Mouse (Mus musculus) midbrain, embryonic 14.5 days (tissue): ENCODE results near the gene Ifng. TPM values are rescaled to one million over a fixed set of nuclear protein-coding genes. Genes with fewer than 3 reads are reported as not detected.
A peak's percentile ranks its signal among the peaks of the same experiment; 100 is the strongest.

ENCODE experiments used
- ATAC-seq: fragments of 200-750 bp; cut with Nextera tagmentation; 2 replicates; pipeline ENCODE4 v1.8.0; 2017; ENCODE audit warnings: moderate number of reproducible peaks, moderate library complexity; ENCODE audit not compliant: low FRiP score, low TSS enrichment
- DNase-seq: peaks from one replicate; pipeline ENCODE4 v3.0.0-alpha.2; 2015
- H3K27ac ChIP-seq: fragments of 300-500 bp; sonication (generic); replicated peaks from 2 replicates; pipeline ENCODE4 v1.5.1; 2014; ENCODE audit warnings: mild to moderate bottlenecking, low read depth, low read length, moderate library complexity
- H3K27me3 ChIP-seq: fragments of 300-500 bp; sonication (generic); 2 replicates; pipeline ENCODE4 v1.6.1; 2014; ENCODE audit warnings: low read length, control low read depth, mixed read lengths; ENCODE audit not compliant: control insufficient read depth, insufficient read depth
- H3K36me3 ChIP-seq: fragments of 300-500 bp; sonication (generic); 2 replicates; pipeline ENCODE4 v1.6.1; 2014; ENCODE audit warnings: low read length, control low read depth; ENCODE audit not compliant: control insufficient read depth, insufficient read depth
- H3K4me1 ChIP-seq: fragments of 300-500 bp; sonication (generic); 2 replicates; pipeline ENCODE4 v1.6.1; 2014; ENCODE audit warnings: mild to moderate bottlenecking, antibody characterized with exemption, low read length, control low read depth; ENCODE audit not compliant: control insufficient read depth, insufficient read depth
- H3K4me2 ChIP-seq: fragments of 300-500 bp; sonication (generic); 2 replicates; pipeline ENCODE4 v1.6.1; 2014; ENCODE audit warnings: mild to moderate bottlenecking, low read length, moderate library complexity
- H3K4me3 ChIP-seq: fragments of 300-500 bp; sonication (generic); replicated peaks from 2 replicates; pipeline ENCODE4 v1.5.1; 2014; ENCODE audit warnings: low read depth, low read length
- H3K9ac ChIP-seq: fragments of 300-500 bp; sonication (generic); replicated peaks from 2 replicates; pipeline ENCODE4 v1.6.1; 2014; ENCODE audit warnings: mild to moderate bottlenecking, low read length, moderate library complexity
- H3K9me3 ChIP-seq: fragments of 300-500 bp; sonication (generic); 2 replicates; pipeline ENCODE4 v1.6.1; 2016; ENCODE audit warnings: low read length, control low read depth, mixed read lengths; ENCODE audit not compliant: control insufficient read depth
- WGBS: fragments of 180-500 bp; shearing (Covaris S2); extraction: QIAGEN DNeasy Blood & Tissue Kit; methylation state at CpG from one replicate; pipeline ENCODE4 v1.1.7; 2014; 5-methylcytosine and 5-hydroxymethylcytosine counted together
- polyA plus RNA-seq: library from polyadenylated mRNA; unstranded; fragments of >200 nt; fragmentation: Nextera tagmentation; extraction: Ambion mirVana; gene quantifications from 2 replicates; pipeline ENCODE4 v1.2.1, GENCODE M21; 2014

Gene Ifng
- polyA plus RNA-seq: not detected in 2 replicates

DNA sequence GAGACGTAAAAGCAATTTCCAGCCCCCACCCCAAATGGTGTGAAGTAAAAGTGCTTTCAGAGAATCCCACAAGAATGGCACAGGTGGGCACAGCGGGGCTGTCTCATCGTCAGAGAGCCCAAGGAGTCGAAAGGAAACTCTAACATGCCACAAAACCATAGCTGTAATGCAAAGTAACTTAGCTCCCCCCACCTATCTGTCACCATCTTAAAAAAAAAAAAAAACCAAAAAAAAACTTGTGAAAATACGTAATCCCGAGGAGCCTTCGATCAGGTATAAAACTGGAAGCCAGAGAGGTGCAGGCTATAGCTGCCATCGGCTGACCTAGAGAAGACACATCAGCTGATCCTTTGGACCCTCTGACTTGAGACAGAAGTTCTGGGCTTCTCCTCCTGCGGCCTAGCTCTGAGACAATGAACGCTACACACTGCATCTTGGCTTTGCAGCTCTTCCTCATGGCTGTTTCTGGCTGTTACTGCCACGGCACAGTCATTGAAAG, at the start of gene Ifng:
Gene Ifng, plus strand, starts transcription at position 305 of the 499 bp plus-strand sequence.
- Histone ChIP-seq H3K4me1 (no peaks in the 10 kb centered on the region), H3K9ac (no peak within 1 kb of the TSS), H3K9me3 (no peaks in the 10 kb centered on the region), H3K27ac (no peak within 1 kb of the TSS), H3K4me3 (no peak within 1 kb of the TSS), H3K4me2 (no peak within 1 kb of the TSS), H3K36me3 (no peaks in the 10 kb centered on the region), H3K27me3 (no peaks in the 10 kb centered on the region)
- ATAC-seq (no peak), DNase-seq (no peak)
- WGBS: 94% methylated on average over 11 of the region's 11 CpGs

DNA sequence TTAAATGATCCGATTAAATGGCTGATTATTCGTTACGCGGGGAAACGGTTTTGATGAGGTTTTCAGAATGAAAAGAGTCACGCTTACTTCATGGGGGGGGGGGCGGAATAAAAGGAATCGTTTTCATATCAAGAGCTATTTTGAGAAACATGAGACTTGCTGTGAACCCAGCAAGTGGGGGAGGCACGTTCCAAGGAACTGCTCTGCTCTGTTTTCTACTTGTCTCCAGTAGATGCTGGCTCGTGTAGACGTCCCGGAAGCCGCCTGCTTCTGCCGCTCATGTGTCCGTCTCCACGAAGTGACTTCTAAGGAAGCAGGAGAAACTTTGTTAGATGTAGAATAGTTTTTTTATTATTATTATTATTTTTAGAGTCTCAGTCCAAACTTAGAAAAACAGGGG, 40.9 kb upstream of the Ifng start:
- H3K9me3 ChIP-seq: no peaks in the 10 kb centered on the region
- no peak overlapping the region for H3K4me3 ChIP-seq
- DNase-seq: no peak
- H3K4me2 ChIP-seq: no peak overlapping the region
- H3K36me3 ChIP-seq: no peaks in the 10 kb centered on the region
- H3K27ac ChIP-seq: no peak overlapping the region
- no peak for ATAC-seq
- H3K4me1 ChIP-seq: no peaks in the 10 kb centered on the region
- 79% methylated on average over 16 of the region's 16 CpGs for WGBS
- no peak overlapping the region for H3K9ac ChIP-seq
- no peaks in the 10 kb centered on the region for H3K27me3 ChIP-seq

DNA sequence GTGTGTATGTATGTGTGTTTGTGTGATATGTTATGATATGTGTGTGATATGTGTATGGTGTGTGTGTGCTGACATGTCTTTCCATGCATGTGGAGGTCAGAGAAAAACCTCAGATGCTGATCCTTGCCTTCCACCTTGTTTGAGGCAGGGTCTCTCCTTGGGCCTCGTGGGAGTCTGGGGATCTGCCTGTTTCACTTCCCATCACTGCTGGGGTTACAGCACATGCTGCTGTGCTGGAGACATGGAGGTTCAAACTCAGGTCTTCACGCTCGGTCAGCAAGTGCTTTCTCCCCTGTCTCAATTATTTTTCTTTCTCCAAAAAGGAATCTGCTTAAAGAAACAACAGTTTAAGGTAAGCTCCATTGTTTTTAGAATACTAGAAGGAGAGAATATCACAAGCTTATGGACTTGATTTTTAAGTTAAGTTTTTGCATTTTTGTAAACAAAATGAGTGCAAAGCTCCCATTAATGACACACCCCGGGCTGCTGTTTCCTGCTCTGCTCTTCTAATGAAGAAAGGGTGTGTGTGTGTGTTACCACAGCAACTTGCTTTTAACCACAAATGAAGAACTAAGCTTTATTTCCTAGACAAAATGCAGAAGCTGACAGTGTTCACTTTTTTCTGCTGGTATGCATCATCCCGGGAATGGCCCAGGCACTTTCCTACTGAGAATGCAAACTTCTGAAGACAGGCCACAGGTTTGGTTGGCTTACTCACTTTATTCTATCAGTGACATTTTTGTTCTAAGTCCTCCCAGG, 34.2 kb upstream of the Ifng start:
- Histone ChIP-seq H3K9me3 (no peaks in the 10 kb centered on the region), H3K36me3 (no peaks in the 10 kb centered on the region), H3K4me2 (no peak overlapping the region), H3K4me1 (no peaks in the 10 kb centered on the region), H3K27ac (no peak overlapping the region), H3K27me3 (no peaks in the 10 kb centered on the region), H3K9ac (no peak overlapping the region), H3K4me3 (no peak overlapping the region)
- DNase-seq (no peak), ATAC-seq (no peak)
- 86% methylated on average over 5 of the region's 5 CpGs for WGBS

DNA sequence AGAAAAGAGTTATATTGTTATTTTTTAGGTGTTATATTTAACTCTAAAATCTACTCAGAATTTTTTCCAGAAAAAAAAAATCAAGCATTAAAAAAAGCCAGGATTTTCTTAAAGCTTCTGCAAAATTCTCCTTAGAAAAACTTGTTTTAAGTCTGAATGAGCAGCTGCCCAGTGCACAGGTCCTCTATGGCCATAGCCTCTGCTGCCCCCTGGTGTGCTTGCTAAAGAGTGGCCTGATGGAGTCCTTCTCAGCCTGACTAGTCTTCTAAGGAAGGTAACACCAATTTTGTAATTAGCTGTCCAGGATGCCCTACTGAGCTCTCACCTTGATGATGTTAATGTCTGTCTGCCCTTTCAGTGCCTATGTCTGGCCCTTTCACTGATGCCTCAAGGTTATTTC, 29.5 kb upstream of the Ifng start:
- Histone ChIP-seq H3K4me3 (no peak overlapping the region), H3K27me3 (no peaks in the 10 kb centered on the region), H3K4me1 (no peaks in the 10 kb centered on the region), H3K27ac (no peak overlapping the region), H3K9ac (no peak overlapping the region), H3K9me3 (no peaks in the 10 kb centered on the region), H3K4me2 (no peak overlapping the region), H3K36me3 (no peaks in the 10 kb centered on the region)
- ATAC-seq: no peak
- no peak for DNase-seq

GRCm38 (mm10) chr10:118412774-118413173, 28.1 kb upstream of the Ifng start:
- 83% methylated on average over 5 of the region's 5 CpGs for WGBS
- no peak overlapping the region for H3K27ac ChIP-seq
- DNase-seq (no peak), ATAC-seq (no peak)
- no peak overlapping the region for H3K4me3 ChIP-seq
- H3K4me2 ChIP-seq: no peak overlapping the region
- H3K27me3 ChIP-seq: no peaks in the 10 kb centered on the region
- no peak overlapping the region for H3K9ac ChIP-seq
- H3K9me3 ChIP-seq: no peaks in the 10 kb centered on the region
- H3K36me3 ChIP-seq: no peaks in the 10 kb centered on the region
- H3K4me1 ChIP-seq: no peaks in the 10 kb centered on the region

- Histone ChIP-seq H3K27ac (no peak overlapping the region), H3K9ac (no peak overlapping the region), H3K4me1 (no peaks in the 10 kb centered on the region), H3K4me3 (no peak overlapping the region), H3K36me3 (no peaks in the 10 kb centered on the region), H3K4me2 (no peak overlapping the region), H3K9me3 (no peaks in the 10 kb centered on the region), H3K27me3 (no peaks in the 10 kb centered on the region)
- 88% methylated on average over 7 of the region's 7 CpGs for WGBS
- ATAC-seq (no peak), DNase-seq (no peak)
These were observed 21.8 kb upstream of the Ifng start for GRCm38 (mm10) chr10:118419000-118419425.

GRCm38 (mm10) chr10:118420896-118421295, 19.9 kb upstream of the Ifng start:
- H3K36me3 ChIP-seq: no peaks in the 10 kb centered on the region
- H3K4me3 ChIP-seq: no peak overlapping the region
- no peak for ATAC-seq
- H3K9ac ChIP-seq: no peak overlapping the region
- H3K27ac ChIP-seq: no peak overlapping the region
- no peaks in the 10 kb centered on the region for H3K4me1 ChIP-seq
- DNase-seq: no peak
- no peak overlapping the region for H3K4me2 ChIP-seq
- no peaks in the 10 kb centered on the region for H3K27me3 ChIP-seq
- H3K9me3 ChIP-seq: no peaks in the 10 kb centered on the region

- Histone ChIP-seq H3K9ac (no peak overlapping the region), H3K4me1 (no peaks in the 10 kb centered on the region), H3K36me3 (no peaks in the 10 kb centered on the region), H3K4me2 (no peak overlapping the region), H3K9me3 (no peaks in the 10 kb centered on the region), H3K27me3 (no peaks in the 10 kb centered on the region), H3K4me3 (no peak overlapping the region), H3K27ac (no peak overlapping the region)
- WGBS: 88% methylated on average over 6 of the region's 6 CpGs
- no peak for DNase-seq
- no peak for ATAC-seq
These were observed 5.3 kb upstream of the Ifng start for GRCm38 (mm10) chr10:118435501-118435900.

- H3K9ac ChIP-seq: no peak overlapping the region
- DNase-seq (peak; percentile 40), ATAC-seq (no peak)
- no peak overlapping the region for H3K4me2 ChIP-seq
- no peak overlapping the region for H3K4me3 ChIP-seq
- H3K4me1 ChIP-seq: no peaks in the 10 kb centered on the region
- H3K9me3 ChIP-seq: no peaks in the 10 kb centered on the region
- no peaks in the 10 kb centered on the region for H3K27me3 ChIP-seq
- WGBS: 84% methylated on average over 3 of the region's 3 CpGs
- H3K36me3 ChIP-seq: no peaks in the 10 kb centered on the region
- H3K27ac ChIP-seq: no peak overlapping the region
These were observed 1.1 kb downstream of the Ifng start for GRCm38 (mm10) chr10:118441898-118442297.
